Comparison of ENCODE assay signal across 34 mouse cellular contexts in genomic region chr19:22120976-22121375, GRCm38 (mm10). TPM values are rescaled to one million over a fixed set of nuclear protein-coding genes. Genes with fewer than 3 reads are reported as not detected.
"Had no signal": no experiment of that assay in that cellular context is flagged by ENCODE, and none has a peak within 500 bp of the region (broad histone marks: within the 10 kb centered on the region; RNA-seq: fewer than 3 reads in every experiment).

No protein-coding gene starts in this region.

- H3K9me3 ChIP-seq: heart, embryonic 12.5 days; heart, embryonic 13.5 days; heart, embryonic 15.5 days; hindbrain, embryonic 10.5 days; hindbrain, embryonic 12.5 days; hindbrain, embryonic 13.5 days; hindbrain, embryonic 15.5 days; intestine, embryonic 15.5 days; kidney, embryonic 15.5 days had no signal

- DNase-seq: heart, postnatal 10 days; heart, postnatal 14 days; heart, postnatal 36 days; heart, postnatal 4 days; kidney, adult 11 months; kidney, adult 18-20 months; kidney, adult 2 months; kidney, adult 8-10 months; kidney, adult 9 months; kidney, postnatal 10 days; kidney, postnatal 14 days; kidney, postnatal 25 days; kidney, postnatal 36 days; kidney, postnatal 4 days had no signal

- H3K4me1 ChIP-seq: heart, embryonic 12.5 days; heart, embryonic 13.5 days; heart, embryonic 15.5 days; hindbrain, embryonic 10.5 days; hindbrain, embryonic 12.5 days; hindbrain, embryonic 13.5 days; hindbrain, embryonic 15.5 days; intestine, embryonic 15.5 days; kidney, embryonic 15.5 days had no signal

- H3K4me2 ChIP-seq: heart, embryonic 11.5 days; heart, embryonic 12.5 days; heart, embryonic 13.5 days; heart, embryonic 15.5 days; hindbrain, embryonic 12.5 days; hindbrain, embryonic 13.5 days; hindbrain, embryonic 14.5 days; hindbrain, embryonic 15.5 days; intestine, embryonic 15.5 days; kidney, embryonic 15.5 days had no signal

- H3K4me3 ChIP-seq: heart, embryonic 12.5 days; heart, embryonic 13.5 days; heart, embryonic 15.5 days; hindbrain, embryonic 10.5 days; hindbrain, embryonic 12.5 days; hindbrain, embryonic 13.5 days; hindbrain, embryonic 15.5 days; intestine, embryonic 15.5 days; kidney, embryonic 15.5 days; layer of hippocampus, adult 2 months; left cerebral cortex, adult 2 months had no signal

- ATAC-seq: hindbrain, embryonic 16.5 days; hindbrain, postnatal 0 days; inflammation-experienced regulatory T-cells, adult 6 months; intestine, embryonic 15.5 days; intestine, embryonic 16.5 days; intestine, postnatal 0 days had no signal

- H3K9ac ChIP-seq: heart, embryonic 12.5 days; heart, embryonic 13.5 days; heart, embryonic 15.5 days; hindbrain, embryonic 12.5 days; hindbrain, embryonic 13.5 days; hindbrain, embryonic 14.5 days; hindbrain, embryonic 15.5 days; intestine, embryonic 15.5 days; kidney, embryonic 15.5 days had no signal

- H3K27ac ChIP-seq: heart, embryonic 13.5 days; heart, embryonic 15.5 days; hindbrain, embryonic 10.5 days; hindbrain, embryonic 12.5 days; hindbrain, embryonic 13.5 days; hindbrain, embryonic 14.5 days; hindbrain, embryonic 15.5 days; hindbrain, postnatal 0 days; intestine, embryonic 15.5 days; kidney, embryonic 15.5 days; kidney, postnatal 0 days; layer of hippocampus, adult 2 months; left cerebral cortex, adult 2 months had no signal

- H3K27me3 ChIP-seq: heart, embryonic 12.5 days; heart, embryonic 13.5 days; heart, embryonic 15.5 days; hindbrain, embryonic 12.5 days; hindbrain, embryonic 13.5 days; hindbrain, embryonic 15.5 days; intestine, embryonic 15.5 days; kidney, embryonic 15.5 days had no signal

- H3K36me3 ChIP-seq: heart, embryonic 12.5 days; heart, embryonic 13.5 days; heart, embryonic 15.5 days; hindbrain, embryonic 10.5 days; hindbrain, embryonic 12.5 days; hindbrain, embryonic 13.5 days; hindbrain, embryonic 15.5 days; intestine, embryonic 15.5 days; kidney, embryonic 15.5 days had no signal

RNA-seq across cellular contexts. Expression of gene Trpm3, which starts 17.9 kb away (rescaled TPM):
- total RNA-seq: hematopoietic stem cell, adult 5-6 weeks had no signal
